Mouse (Mus musculus) spleen, adult 10 weeks (tissue): Measurements from ENCODE around the gene Plekhg3. TPM values are rescaled to one million over a fixed set of nuclear protein-coding genes. Genes with fewer than 3 reads are reported as not detected.

Experiments used
- polyA plus RNA-seq: library from polyadenylated mRNA; stranded (reverse); fragments of 350-450 nt; fragmentation: Illumina TruSeq; extraction: RNeasy Lipid Tissue Mini Kit (QIAGEN cat#74804); gene quantifications from one replicate; pipeline ENCODE4 v1.2.3, GENCODE M21; 2015; ENCODE audit warnings: low replicate concordance; ENCODE audit not compliant: insufficient read depth

The Plekhg3 gene
- 14.1 TPM for polyA plus RNA-seq

DNA sequence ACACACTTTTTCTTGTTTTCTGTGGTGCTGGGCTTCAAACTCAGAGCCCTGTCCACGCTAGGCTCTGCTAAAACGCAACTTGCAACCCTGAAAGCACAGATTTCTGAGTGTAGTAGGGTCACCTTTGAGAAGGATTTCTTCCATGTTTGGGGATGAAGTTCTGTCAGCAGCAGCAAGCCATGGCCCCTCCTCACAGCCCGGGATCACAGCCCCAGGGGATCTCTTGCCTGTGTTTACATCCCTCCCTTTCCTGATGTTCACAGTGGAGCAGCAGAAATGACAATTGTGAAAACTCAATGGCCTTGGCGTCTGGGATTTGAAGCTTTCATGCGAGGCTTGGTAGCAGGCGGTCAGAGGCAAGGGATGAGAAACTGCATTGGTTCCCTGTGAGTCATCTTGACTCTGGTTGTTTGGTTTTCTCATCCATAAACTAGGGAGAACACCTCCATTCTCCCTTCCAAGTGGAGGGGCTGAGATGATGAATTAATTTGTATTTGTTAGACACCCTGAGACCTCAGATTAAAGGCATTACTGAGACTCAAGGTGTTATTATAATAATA, at the start of gene Plekhg3:
Gene Plekhg3, plus strand, starts transcription at position 312 of the 560 bp plus-strand sequence.

Other genes with a start within 250 kb of the Plekhg3 start
- 3.0 TPM for gene Akap5, start 206.0 kb upstream of the Plekhg3 start, polyA plus RNA-seq
- gene Zbtb25, start 161.3 kb upstream of the Plekhg3 start, polyA plus RNA-seq: 25.5 TPM
- 19.3 TPM for gene Zbtb1, start 160.6 kb upstream of the Plekhg3 start, polyA plus RNA-seq
- gene Hspa2, start 126.7 kb upstream of the Plekhg3 start, polyA plus RNA-seq: 2.4 TPM
- not detected for gene Ppp1r36, start 113.4 kb upstream of the Plekhg3 start, polyA plus RNA-seq
- gene Sptb, start 179.7 kb downstream of the Plekhg3 start, polyA plus RNA-seq: 4.0 TPM
- gene Churc1, start 234.6 kb downstream of the Plekhg3 start, polyA plus RNA-seq: 100 TPM
- 7.8 TPM for gene Fntb, start 234.7 kb downstream of the Plekhg3 start, polyA plus RNA-seq